Mouse (Mus musculus) liver, embryonic 16.5 days (tissue): Measurements from ENCODE around the gene Fgl2. TPM values are rescaled to one million over a fixed set of nuclear protein-coding genes. Genes with fewer than 3 reads are reported as not detected.

Source experiments
- ATAC-seq: fragments of 200-750 bp; cut with Nextera tagmentation; 2 replicates; pipeline ENCODE4 v1.8.0; 2017; ENCODE audit warnings: low read depth, mild to moderate bottlenecking, moderate number of reproducible peaks, moderate library complexity
- H3K27ac ChIP-seq: fragments of 300-500 bp; sonication (generic); 2 replicates; pipeline ENCODE4 v1.5.1; 2014; ENCODE audit warnings: mild to moderate bottlenecking, low read length
- H3K27me3 ChIP-seq: fragments of 300-500 bp; sonication (generic); 2 replicates; pipeline ENCODE4 v1.6.1; 2014; ENCODE audit warnings: low read depth, low read length, mixed read lengths; ENCODE audit not compliant: control insufficient read depth, insufficient read depth
- H3K36me3 ChIP-seq: fragments of 300-500 bp; sonication (generic); 2 replicates; pipeline ENCODE4 v1.6.1; 2014; ENCODE audit warnings: mild to moderate bottlenecking; ENCODE audit not compliant: control insufficient read depth, insufficient read depth
- H3K4me1 ChIP-seq: fragments of 300-500 bp; sonication (generic); 2 replicates; pipeline ENCODE4 v1.6.1; 2014; ENCODE audit warnings: low read depth, low read length, mixed read lengths; ENCODE audit not compliant: control insufficient read depth
- H3K4me2 ChIP-seq: fragments of 300-500 bp; sonication (generic); 2 replicates; pipeline ENCODE4 v1.6.1; 2014; ENCODE audit warnings: low read depth, low read length, mixed read lengths
- H3K4me3 ChIP-seq: fragments of 300-500 bp; sonication (generic); 2 replicates; pipeline ENCODE4 v1.5.1; 2014; ENCODE audit warnings: low read depth, mild to moderate bottlenecking, low read length
- H3K9ac ChIP-seq: fragments of 300-500 bp; sonication (generic); 2 replicates; pipeline ENCODE4 v1.6.1; 2014; ENCODE audit warnings: low read depth, low read length
- H3K9me3 ChIP-seq: fragments of 300-500 bp; sonication (generic); replicated peaks from 2 replicates; pipeline ENCODE4 v1.6.1; 2016; ENCODE audit warnings: low read length; ENCODE audit not compliant: control insufficient read depth
- WGBS: fragments of 180-500 bp; shearing (Covaris S2); extraction: QIAGEN DNeasy Blood & Tissue Kit; methylation state at CpG from one replicate; pipeline ENCODE4 v1.1.7; 2014; ENCODE audit not compliant: insufficient replicate concordance; 5-methylcytosine and 5-hydroxymethylcytosine counted together
- polyA plus RNA-seq: library from polyadenylated mRNA; unstranded; fragments of >200 nt; fragmentation: Nextera tagmentation; extraction: Ambion mirVana; gene quantifications from 2 replicates; pipeline ENCODE4 v1.2.1, GENCODE M21; 2015

Gene Fgl2
- polyA plus RNA-seq, 1 experiment from 2014 or later = 2.7 TPM

DNA sequence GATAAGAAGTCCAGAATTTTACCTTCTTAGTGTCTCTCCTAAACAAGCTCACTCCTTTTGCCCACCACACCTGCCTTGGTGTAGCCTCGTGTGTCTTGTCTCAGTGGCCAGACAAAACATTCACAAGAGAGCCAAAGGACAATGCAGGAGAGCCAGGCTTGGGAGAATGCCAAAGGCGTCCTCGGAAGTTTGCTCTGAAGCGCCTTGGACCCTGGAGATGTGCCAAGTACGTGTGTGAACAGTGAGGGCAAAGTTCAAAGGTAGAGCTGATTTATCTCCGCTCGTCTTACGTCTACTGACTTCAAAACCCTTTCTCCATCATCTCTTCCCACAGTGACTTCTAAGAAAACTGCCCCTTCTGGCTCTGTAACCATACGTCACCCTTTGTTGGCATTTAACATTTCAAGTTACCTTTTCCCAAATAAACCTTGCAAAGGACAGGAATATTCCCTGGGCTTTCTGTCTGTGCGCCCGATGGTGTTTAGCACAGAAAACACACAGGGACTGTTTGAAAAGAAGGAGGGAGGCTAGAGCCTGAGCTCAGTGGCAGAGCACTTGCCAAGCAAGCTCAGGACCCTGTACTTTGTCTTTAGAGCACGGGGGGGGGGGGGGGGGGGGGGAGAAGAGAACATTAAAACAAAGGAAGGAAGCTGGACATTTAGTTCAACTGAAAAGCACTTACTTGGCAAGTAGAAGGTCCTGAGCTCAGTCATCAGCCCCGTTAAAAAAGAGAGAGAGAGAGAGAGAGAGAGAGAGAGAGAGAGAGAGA is 19.4 kb downstream of the Fgl2 start:
- Histone ChIP-seq H3K9me3 (no peaks in the 10 kb centered on the region), H3K4me1 (no peaks in the 10 kb centered on the region; the same call in none of the 2 replicates), H3K9ac (no peak overlapping the region), H3K4me2 (no peak overlapping the region), H3K27ac (no peak overlapping the region), H3K27me3 (no peaks in the 10 kb centered on the region), H3K4me3 (no peak overlapping the region), H3K36me3 (no peaks in the 10 kb centered on the region)
- WGBS = 44% methylated on average over 13 of the region's 13 CpGs
- no peak; the same call in 1 of the 2 replicates for ATAC-seq

DNA sequence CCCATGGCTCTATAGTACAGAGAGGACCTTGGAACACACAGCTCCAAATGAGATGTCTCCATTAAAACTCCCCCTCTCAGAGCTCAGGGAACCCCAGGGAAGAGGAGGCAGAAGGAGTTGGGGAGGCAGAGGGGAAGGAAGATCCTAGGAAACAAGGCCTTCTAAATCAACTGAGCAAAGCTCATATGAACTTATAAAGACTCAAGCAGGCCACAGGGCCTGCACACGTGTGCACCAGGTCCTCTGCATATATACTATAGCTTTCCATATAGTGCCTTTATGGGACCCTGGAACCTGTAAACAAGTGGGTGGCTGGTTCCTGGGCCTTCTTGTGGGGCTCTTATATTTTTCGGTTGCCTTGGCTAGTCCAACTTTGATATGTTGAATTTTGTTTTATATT is 22.1 kb downstream of the Fgl2 start:
- no peak overlapping the region for H3K9ac ChIP-seq
- no peak overlapping the region for H3K4me3 ChIP-seq
- H3K27me3 ChIP-seq = no peaks in the 10 kb centered on the region
- WGBS = 59% methylated on average over 2 of the region's 2 CpGs
- H3K9me3 ChIP-seq = no peaks in the 10 kb centered on the region
- H3K4me2 ChIP-seq = no peak overlapping the region
- no peaks in the 10 kb centered on the region; the same call in none of the 2 replicates for H3K4me1 ChIP-seq
- no peak for ATAC-seq
- no peak overlapping the region for H3K27ac ChIP-seq
- no peaks in the 10 kb centered on the region for H3K36me3 ChIP-seq

DNA sequence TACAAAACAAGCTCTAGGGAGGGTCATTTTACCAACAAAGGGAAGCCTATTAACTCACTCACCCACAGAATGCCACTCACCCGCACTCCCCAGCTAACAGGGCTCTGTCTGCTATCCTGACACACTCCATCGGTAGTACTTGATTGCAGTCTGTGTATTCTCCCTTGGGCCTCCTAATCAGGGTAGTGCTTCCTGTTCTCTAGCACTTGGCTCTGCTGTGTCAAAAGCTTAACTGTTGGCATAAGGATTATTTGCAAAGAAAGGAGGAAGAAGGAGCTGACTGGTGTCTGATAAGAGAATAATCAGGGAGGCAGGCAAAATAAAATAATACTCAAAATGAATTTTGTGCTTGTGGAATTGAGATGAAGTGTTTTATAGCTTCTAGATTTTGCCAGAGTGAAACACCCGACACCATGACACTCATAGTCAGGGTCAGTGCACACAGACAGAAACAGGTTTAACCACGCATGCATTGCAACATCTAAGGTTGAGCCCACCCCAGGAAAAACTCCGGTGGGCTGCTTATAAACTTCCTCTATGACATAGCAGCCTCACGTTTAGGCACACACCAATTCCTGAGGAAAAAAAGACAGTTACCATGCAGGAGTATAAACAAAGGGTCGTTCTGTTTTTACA is 22.9 kb downstream of the Fgl2 start:
- Histone ChIP-seq H3K27ac (no peak overlapping the region; the same call in 1 of the 2 replicates), H3K27me3 (no peaks in the 10 kb centered on the region), H3K4me3 (no peak overlapping the region), H3K9ac (no peak overlapping the region), H3K9me3 (no peaks in the 10 kb centered on the region), H3K4me2 (no peak overlapping the region), H3K4me1 (no peaks in the 10 kb centered on the region; the same call in none of the 2 replicates), H3K36me3 (no peaks in the 10 kb centered on the region)
- peak; percentile 16; the same call in 1 of the 2 replicates for ATAC-seq
- 11% methylated on average over 7 of the region's 7 CpGs for WGBS

- no peak overlapping the region for H3K9ac ChIP-seq
- H3K4me3 ChIP-seq = no peak overlapping the region
- no peaks in the 10 kb centered on the region for H3K9me3 ChIP-seq
- ATAC-seq = peak; percentile 30; the same call in 1 of the 2 replicates
- no peaks in the 10 kb centered on the region for H3K27me3 ChIP-seq
- peak overlapping the region; percentile 70 for H3K27ac ChIP-seq
- 12% methylated on average over 5 of the region's 5 CpGs for WGBS
- peak overlapping the region; percentile 29; the same call in 1 of the 2 replicates for H3K4me2 ChIP-seq
- no peaks in the 10 kb centered on the region for H3K36me3 ChIP-seq
- no peaks in the 10 kb centered on the region for H3K4me1 ChIP-seq
These were observed 38.8 kb downstream of the Fgl2 start for GRCm38 (mm10) chr5:21411261-21411666.

DNA sequence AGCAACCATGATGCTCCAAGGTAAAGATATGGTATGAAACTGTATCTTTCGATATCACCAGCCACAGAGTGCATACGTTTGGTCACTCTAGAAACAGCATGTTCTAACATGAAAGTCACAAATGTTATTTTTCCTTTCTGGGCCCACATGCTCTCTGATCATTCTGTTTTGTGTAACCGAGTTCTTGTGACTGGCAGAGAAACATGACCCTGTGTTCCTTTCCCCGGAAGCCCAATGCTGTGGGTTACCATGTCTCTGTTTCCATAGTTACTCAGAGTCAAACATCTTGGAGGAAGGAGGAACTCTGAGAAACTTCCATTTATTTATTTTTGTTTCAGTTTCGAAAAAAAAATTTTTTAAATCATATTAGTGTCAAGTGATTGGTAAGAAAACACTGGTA is 39.6 kb downstream of the Fgl2 start:
- Histone ChIP-seq H3K4me3 (no peak overlapping the region), H3K9me3 (no peaks in the 10 kb centered on the region), H3K27me3 (no peaks in the 10 kb centered on the region), H3K36me3 (no peaks in the 10 kb centered on the region), H3K27ac (peak overlapping the region; percentile 48), H3K9ac (no peak overlapping the region), H3K4me2 (no peak overlapping the region), H3K4me1 (no peaks in the 10 kb centered on the region)
- ATAC-seq = no peak
- WGBS = 38% methylated on average over 5 of the region's 5 CpGs

DNA sequence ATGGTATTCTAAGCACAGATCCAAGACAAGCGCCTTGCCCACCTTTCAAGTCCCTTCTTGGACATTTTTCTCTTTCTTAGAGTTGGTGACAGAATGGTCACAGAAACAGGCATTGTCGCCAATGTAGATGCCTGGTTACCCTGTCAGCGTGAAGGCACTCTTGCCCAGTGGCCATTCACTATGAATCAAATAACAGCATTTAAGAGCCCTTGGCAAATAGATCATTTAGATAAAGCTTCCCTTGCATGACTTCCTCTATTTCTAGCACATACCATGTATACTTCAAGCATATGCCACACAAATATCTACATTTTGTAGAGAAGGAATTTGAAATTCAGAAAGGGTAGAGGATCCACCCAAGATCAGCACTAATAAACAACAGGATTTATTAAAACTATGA is 40.9 kb downstream of the Fgl2 start:
- Histone ChIP-seq H3K4me1 (no peaks in the 10 kb centered on the region), H3K4me3 (no peak overlapping the region), H3K36me3 (no peaks in the 10 kb centered on the region), H3K9me3 (no peaks in the 10 kb centered on the region), H3K9ac (no peak overlapping the region), H3K4me2 (no peak overlapping the region), H3K27ac (no peak overlapping the region), H3K27me3 (no peaks in the 10 kb centered on the region)
- 53% methylated on average over 3 of the region's 3 CpGs for WGBS
- no peak for ATAC-seq

DNA sequence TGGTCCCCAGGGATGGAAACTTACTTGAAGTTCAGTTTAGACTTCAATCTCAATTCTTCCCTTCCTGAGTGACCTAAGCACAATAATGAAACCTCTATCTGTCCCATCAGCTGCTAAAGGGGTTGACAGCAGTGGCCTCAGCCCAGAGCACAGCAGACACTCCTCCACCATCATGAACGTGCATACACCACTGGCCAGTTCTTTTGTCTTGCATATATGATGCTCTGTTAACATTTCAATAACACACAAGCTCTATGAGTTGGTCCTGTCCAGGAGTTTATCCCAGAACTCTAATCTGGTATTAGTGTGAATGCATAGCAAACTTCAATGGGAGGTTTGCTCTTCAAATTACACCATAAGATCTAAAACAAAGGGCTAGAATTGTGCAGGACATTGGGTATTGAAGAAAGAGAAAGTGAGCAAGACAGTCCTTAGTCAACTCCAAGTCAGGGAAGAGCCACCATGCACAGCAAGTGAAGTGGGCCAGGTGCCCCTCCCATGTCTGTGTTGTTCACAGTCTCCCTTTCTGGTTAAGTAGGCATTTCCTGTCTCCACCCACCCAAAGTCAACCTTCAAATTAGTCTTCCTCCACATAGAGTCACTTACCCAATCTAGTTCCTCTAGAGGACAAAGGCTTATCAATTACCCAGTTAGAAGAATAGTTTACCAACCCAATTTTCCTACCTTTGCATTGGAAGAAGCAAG is 41.8 kb downstream of the Fgl2 start:
- Histone ChIP-seq H3K27ac (no peak overlapping the region), H3K36me3 (no peaks in the 10 kb centered on the region), H3K4me3 (no peak overlapping the region), H3K9me3 (no peaks in the 10 kb centered on the region), H3K27me3 (no peaks in the 10 kb centered on the region), H3K9ac (no peak overlapping the region), H3K4me2 (no peak overlapping the region), H3K4me1 (no peaks in the 10 kb centered on the region)
- no peak for ATAC-seq
- 20% methylated on average over 1 of the region's 1 CpGs for WGBS

- Histone ChIP-seq H3K4me2 (no peak overlapping the region), H3K4me1 (no peaks in the 10 kb centered on the region), H3K9ac (no peak overlapping the region), H3K4me3 (no peak overlapping the region), H3K27ac (no peak overlapping the region), H3K36me3 (no peaks in the 10 kb centered on the region), H3K27me3 (no peaks in the 10 kb centered on the region), H3K9me3 (no peaks in the 10 kb centered on the region)
- 50% methylated on average over 4 of the region's 4 CpGs for WGBS
- no peak for ATAC-seq
These were observed 46.2 kb downstream of the Fgl2 start for GRCm38 (mm10) chr5:21418613-21419012.

- WGBS = 15% methylated on average over 1 of the region's 1 CpGs
- Histone ChIP-seq H3K4me2 (no peak overlapping the region), H3K9ac (no peak overlapping the region), H3K4me1 (peaks cover 4% of the 10 kb centered on the region), H3K36me3 (no peaks in the 10 kb centered on the region), H3K27ac (no peak overlapping the region), H3K27me3 (no peaks in the 10 kb centered on the region), H3K9me3 (no peaks in the 10 kb centered on the region), H3K4me3 (no peak overlapping the region)
- ATAC-seq = no peak
These were observed 48.2 kb downstream of the Fgl2 start for GRCm38 (mm10) chr5:21420609-21421008.
